Mouse (Mus musculus) MEL (cell line): ENCODE data around the gene 4930568D16Rik. TPM values are rescaled to one million over a fixed set of nuclear protein-coding genes. Genes with fewer than 3 reads are reported as not detected.
A peak's percentile ranks its signal among the peaks of the same experiment; 100 is the strongest.

Experiments
- DNase-seq: peaks from one replicate; pipeline ENCODE4 v3.0.0; 2011; ENCODE audit warnings: low read depth, low spot score
- H3K27ac ChIP-seq: 2 replicates; pipeline ENCODE4 v1.5.1; 2012; ENCODE audit warnings: low read depth, mild to moderate bottlenecking, control low read depth, low read length, moderate library complexity; ENCODE audit not compliant: control insufficient read depth
- H3K27me3 ChIP-seq, 2 experiments: fragments of 150-350 bp in 1 of 2; sonication (generic) in 1 of 2; 2 replicates each; pipeline ENCODE4 v1.6.1; 2012; ENCODE audit warnings: low read length in 2 of 2, mild to moderate bottlenecking in 2 of 2, improper control_type of control experiment in 1 of 2, moderate library complexity in 1 of 2; ENCODE audit not compliant: insufficient read depth in 2 of 2, control insufficient read depth in 1 of 2
- H3K36me3 ChIP-seq, 2 experiments: 2 replicates each; pipeline ENCODE4 v1.6.1; 2012 to 2014; ENCODE audit warnings: low read length in 2 of 2, improper control_type of control experiment in 1 of 2, inconsistent platforms in 1 of 2, mild to moderate bottlenecking in 1 of 2; ENCODE audit not compliant: insufficient read depth in 2 of 2, control insufficient read depth in 1 of 2
- H3K4me1 ChIP-seq, 2 experiments: fragments of 150-350 bp in 1 of 2; sonication (generic) in 1 of 2; 2 replicates each; pipeline ENCODE4 v1.6.1; 2012; ENCODE audit warnings: low read length in 2 of 2, improper control_type of control experiment in 1 of 2, mild to moderate bottlenecking in 1 of 2; ENCODE audit not compliant: insufficient read depth in 2 of 2, control insufficient read depth in 1 of 2
- H3K4me3 ChIP-seq, 2 experiments: fragments of 150-350 bp in 1 of 2; sonication (generic) in 1 of 2; 2 replicates each; pipeline ENCODE4 v1.5.1; 2012; ENCODE audit warnings: low read depth in 2 of 2, low read length in 2 of 2, mild to moderate bottlenecking in 2 of 2, moderate library complexity in 2 of 2, control low read depth in 1 of 2, improper control_type of control experiment in 1 of 2; ENCODE audit not compliant: control insufficient read depth in 1 of 2, insufficient read depth in 1 of 2
- H3K79me2 ChIP-seq: 2 replicates; pipeline ENCODE4 v1.6.1; 2012; ENCODE audit warnings: mild to moderate bottlenecking, low read length, moderate library complexity; ENCODE audit not compliant: control insufficient read depth, poor library complexity, insufficient read depth
- H3K9ac ChIP-seq: 2 replicates; pipeline ENCODE4 v1.6.1; 2012; ENCODE audit warnings: low read depth, mild to moderate bottlenecking, control low read depth, low read length, moderate library complexity; ENCODE audit not compliant: control insufficient read depth, poor library complexity, severe bottlenecking
- H3K9me3 ChIP-seq: fragments of 150-350 bp; sonication (generic); replicated peaks from 2 replicates; pipeline ENCODE4 v1.6.1; 2012; ENCODE audit warnings: mild to moderate bottlenecking, low read length, improper control_type of control experiment, moderate library complexity; ENCODE audit not compliant: insufficient read depth
- BHLHE40 ChIP-seq: IDR thresholded peaks from 2 replicates; pipeline ENCODE4 v1.6.1; 2012; ENCODE audit warnings: low read depth, mild to moderate bottlenecking, inconsistent platforms, low read length, improper control_type of control experiment, borderline replicate concordance
- E2F4 ChIP-seq: IDR thresholded peaks from 2 replicates; pipeline ENCODE4 v1.6.1; 2011; ENCODE audit warnings: low read depth, low read length, improper control_type of control experiment, borderline replicate concordance
- ELF1 ChIP-seq: IDR thresholded peaks from 2 replicates; pipeline ENCODE4 v1.6.1; 2014; ENCODE audit warnings: low read depth, mild to moderate bottlenecking, inconsistent platforms, low read length, improper control_type of control experiment, moderate library complexity
- EP300 ChIP-seq, 2 experiments: IDR thresholded peaks; 2 replicates each; pipeline ENCODE4 v1.6.1; 2011; ENCODE audit warnings: improper control_type of control experiment in 2 of 2, low read length in 2 of 2, low read depth in 1 of 2, mild to moderate bottlenecking in 1 of 2
- ETS1 ChIP-seq: IDR thresholded peaks from 2 replicates; pipeline ENCODE4 v1.6.1; 2012; ENCODE audit warnings: low read depth, mild to moderate bottlenecking, inconsistent platforms, low read length, improper control_type of control experiment, moderate library complexity
- GABPA ChIP-seq: IDR thresholded peaks from 2 replicates; pipeline ENCODE4 v1.6.1; 2012; ENCODE audit warnings: low read depth, mild to moderate bottlenecking, inconsistent platforms, low read length, improper control_type of control experiment, moderate library complexity
- GATA1 ChIP-seq: IDR thresholded peaks from 2 replicates; pipeline ENCODE4 v1.6.1; 2011; ENCODE audit warnings: low read depth, low read length, improper control_type of control experiment
- KAT2A ChIP-seq: conservative IDR thresholded peaks from 2 replicates; pipeline ENCODE4 v1.6.1; 2012; ENCODE audit warnings: low read depth, low read length, improper control_type of control experiment, inconsistent platforms
- MAFK ChIP-seq: IDR thresholded peaks from 2 replicates; pipeline ENCODE4 v1.6.1; 2011; ENCODE audit warnings: low read depth, mild to moderate bottlenecking, low read length, improper control_type of control experiment, borderline replicate concordance
- MAX ChIP-seq: IDR thresholded peaks from 2 replicates; pipeline ENCODE4 v1.6.1; 2011; ENCODE audit warnings: low read length, improper control_type of control experiment
- MAZ ChIP-seq: IDR thresholded peaks from 2 replicates; pipeline ENCODE4 v1.6.1; 2012; ENCODE audit warnings: low read depth, mild to moderate bottlenecking, inconsistent platforms, low read length, improper control_type of control experiment
- MEF2A ChIP-seq: IDR thresholded peaks from 2 replicates; pipeline ENCODE4 v1.6.1; 2014; ENCODE audit warnings: low read depth, mild to moderate bottlenecking, inconsistent platforms, low read length, improper control_type of control experiment; ENCODE audit not compliant: poor library complexity, insufficient replicate concordance, severe bottlenecking; ENCODE audit errors: extremely low read depth
- MXI1 ChIP-seq: IDR thresholded peaks from 2 replicates; pipeline ENCODE4 v1.6.1; 2011; ENCODE audit warnings: mild to moderate bottlenecking, low read depth, low read length, improper control_type of control experiment
- MYB ChIP-seq: IDR thresholded peaks from 2 replicates; pipeline ENCODE4 v1.6.1; 2011; ENCODE audit warnings: mild to moderate bottlenecking, low read depth, low read length, improper control_type of control experiment
- MYC ChIP-seq: IDR thresholded peaks from 2 replicates; pipeline ENCODE4 v1.6.1; 2011; ENCODE audit warnings: low read depth, mild to moderate bottlenecking, low read length, improper control_type of control experiment, moderate library complexity
- NELFE ChIP-seq: IDR thresholded peaks from 2 replicates; pipeline ENCODE4 v1.6.1; 2011; ENCODE audit warnings: low read depth, low read length, improper control_type of control experiment
- NRF1 ChIP-seq: IDR thresholded peaks from 2 replicates; pipeline ENCODE4 v1.6.1; 2014; ENCODE audit warnings: low read depth, mild to moderate bottlenecking, inconsistent platforms, low read length, improper control_type of control experiment, moderate library complexity; ENCODE audit not compliant: poor library complexity, insufficient read depth, severe bottlenecking
- POLR2AphosphoS2 ChIP-seq: IDR thresholded peaks from 2 replicates; pipeline ENCODE4 v1.6.1; 2011; ENCODE audit warnings: low read length, improper control_type of control experiment
- RAD21 ChIP-seq: IDR thresholded peaks from 2 replicates; pipeline ENCODE4 v1.6.1; 2011; ENCODE audit warnings: mild to moderate bottlenecking, low read depth, low read length, improper control_type of control experiment
- RCOR1 ChIP-seq: IDR thresholded peaks from 2 replicates; pipeline ENCODE4 v1.6.1; 2012; ENCODE audit warnings: low read depth, mild to moderate bottlenecking, inconsistent platforms, low read length, improper control_type of control experiment
- SIN3A ChIP-seq: IDR thresholded peaks from 2 replicates; pipeline ENCODE4 v1.6.1; 2012; ENCODE audit warnings: low read length, improper control_type of control experiment, inconsistent platforms
- TAL1 ChIP-seq: IDR thresholded peaks from 2 replicates; pipeline ENCODE4 v1.6.1; 2012; ENCODE audit warnings: mild to moderate bottlenecking, inconsistent platforms, low read length, moderate library complexity, mixed read lengths
- TBP ChIP-seq: IDR thresholded peaks from 2 replicates; pipeline ENCODE4 v1.8.0; 2011; ENCODE audit warnings: low read depth, low read length, improper control_type of control experiment
- TCF12 ChIP-seq: IDR thresholded peaks from 2 replicates; pipeline ENCODE4 v1.6.1; 2014; ENCODE audit warnings: low read depth, mild to moderate bottlenecking, inconsistent platforms, low read length, improper control_type of control experiment, moderate library complexity
- USF2 ChIP-seq, 2 experiments: IDR thresholded peaks; 2 replicates each; pipeline ENCODE4 v1.6.1; 2011 to 2012; ENCODE audit warnings: improper control_type of control experiment in 2 of 2, low read length in 2 of 2, borderline replicate concordance in 1 of 2, inconsistent platforms in 1 of 2, low read depth in 1 of 2, mild to moderate bottlenecking in 1 of 2; ENCODE audit not compliant: insufficient read depth in 1 of 2
- ZC3H11A ChIP-seq: IDR thresholded peaks from 2 replicates; pipeline ENCODE4 v1.6.1; 2012; ENCODE audit warnings: low read depth, mild to moderate bottlenecking, inconsistent platforms, low read length, improper control_type of control experiment
- ZMIZ1 ChIP-seq: IDR thresholded peaks from 2 replicates; pipeline ENCODE4 v1.6.1; 2012; ENCODE audit warnings: low read depth, mild to moderate bottlenecking, inconsistent platforms, low read length, improper control_type of control experiment, moderate library complexity
- ZNF384 ChIP-seq: IDR thresholded peaks from 2 replicates; pipeline ENCODE4 v1.6.1; 2012; ENCODE audit warnings: low read depth, mild to moderate bottlenecking, inconsistent platforms, low read length, improper control_type of control experiment
- polyA plus RNA-seq, 2 experiments: library from polyadenylated mRNA; stranded (reverse) in 1 of 2; unstranded in 1 of 2; fragments of >175 nt in 1 of 2; fragments of >200 nt in 1 of 2; gene quantifications; 2 replicates each; pipeline versions ENCODE4 v1.2.1 to v1.2.4; 2012; ENCODE audit warnings: low replicate concordance in 2 of 2, low read depth in 1 of 2; ENCODE audit not compliant: insufficient read length in 2 of 2, insufficient read depth in 1 of 2, missing spikeins in 1 of 2
- total RNA-seq: library from RNA; depleted of rRNA; stranded (reverse); fragments of 300-350 nt; gene quantifications from 2 replicates; pipeline ENCODE4 v1.2.3, GENCODE M21; 2012

Gene 4930568D16Rik
- total and polyA plus RNA-seq, 3 experiments: not detected

- Histone ChIP-seq H3K4me1 (peaks cover 21 to 37% of the 10 kb centered on the region in 2 experiments), H3K79me2 (no peaks in the 10 kb centered on the region; the same call in 1 of the 2 replicates), H3K9ac (peak overlapping the region; percentile 48)
- no peak for TF ChIP-seq ZNF384
- TF ChIP-seq MYC: peak; percentile 85
- TF ChIP-seq MYB: peak; percentile 56; the same call in 1 of the 2 replicates
- TF ChIP-seq MAX: peak; percentile 89
- TF ChIP-seq GABPA: no peak; the same call in 1 of the 2 replicates
- no peak; the same call in 1 of the 2 replicates for TF ChIP-seq NELFE
- TF ChIP-seq E2F4: no peak
- TF ChIP-seq MAFK: 0 out of 2 replicates have a peak, but pooled peaks have one; percentile 37
- peak; percentile 86 for TF ChIP-seq TCF12
- TF ChIP-seq MXI1: peak; percentile 97
- no peak for TF ChIP-seq USF2 (IDR thresholded peaks at IDR 0.05; ENCODE audit: borderline replicate concordance in 1 of 2, insufficient read depth in 1 of 2, low read depth in 1 of 2, low read length in 2 of 2)
- peak; percentile 76 for TF ChIP-seq ETS1
- TF ChIP-seq BHLHE40: no peak
- TF ChIP-seq RCOR1: peak; percentile 85
- TF ChIP-seq POLR2AphosphoS2: no peak
- no peak for TF ChIP-seq RAD21
- peak; percentile 58 for TF ChIP-seq TAL1
- TF ChIP-seq ZMIZ1: no peak
- TF ChIP-seq ZC3H11A: no peak
- peak; percentile 80 for TF ChIP-seq GATA1
- TF ChIP-seq MAZ: peak; percentile 36; the same call in 1 of the 2 replicates
- no peak; the same call in 1 of the 2 replicates for TF ChIP-seq TBP
- TF ChIP-seq MEF2A: peak; percentile 25; the same call in 1 of the 2 replicates
- no peak for TF ChIP-seq ELF1
- TF ChIP-seq SIN3A: peak; percentile 87
- TF ChIP-seq EP300 (IDR thresholded peaks at IDR 0.05; ENCODE audit: low read depth in 1 of 2, low read length in 2 of 2): peak; percentile 89 to 92
- no peak for TF ChIP-seq KAT2A
- no peak for TF ChIP-seq NRF1
- TF ChIP-seq, all 39 proteins: peak for 14
- peak overlapping the region; percentile 46 to 69 for H3K4me3 ChIP-seq
- peak; percentile 83 for DNase-seq
- no peaks in the 10 kb centered on the region for H3K9me3 ChIP-seq
- H3K27me3 ChIP-seq: no peaks in the 10 kb centered on the region
- H3K27ac ChIP-seq: peak overlapping the region; percentile 81
- H3K36me3 ChIP-seq: peaks cover 0 to 52% of the 10 kb centered on the region in 2 experiments; a peak in 2 of 4 replicates
These were observed 39.9 kb downstream of the 4930568D16Rik start for GRCm38 (mm10) chr2:35327583-35327982.
